Mouse (Mus musculus): ENCODE results near the gene Zfp592.

DNA sequence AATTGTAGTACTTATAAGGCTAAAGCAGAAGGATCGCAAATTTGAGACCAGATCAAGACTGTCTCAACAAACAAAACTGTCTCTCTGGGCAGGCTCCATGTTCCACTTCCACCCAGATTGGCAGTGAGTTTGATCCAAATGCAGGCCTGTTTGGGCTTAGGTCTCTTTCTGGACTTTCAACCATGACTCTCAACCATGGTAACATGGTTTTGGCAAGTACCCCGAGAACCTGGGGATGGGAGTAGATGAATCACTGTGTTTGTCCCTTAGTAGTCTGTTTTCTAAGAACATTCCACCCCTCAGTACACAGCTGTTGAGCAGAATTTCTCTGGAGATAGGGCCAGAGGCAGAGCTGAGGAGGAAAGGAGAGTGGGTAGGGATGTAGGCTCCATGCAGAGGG lies 32.3 kb downstream of the Zfp592 start:
- TF ChIP-seq POLR2A (IDR thresholded peaks at IDR 0.05; ENCODE audit: low read depth, low read length) (no peak), CTCF (IDR thresholded peaks at IDR 0.05; ENCODE audit: extremely low read depth, insufficient read depth, insufficient read length, insufficient replicate concordance) (no peak)

All from spleen, adult 2 months (tissue).